Mouse (Mus musculus): ENCODE data around the gene Frzb. TPM values are rescaled to one million over a fixed set of nuclear protein-coding genes. Genes with fewer than 3 reads are reported as not detected.

The Frzb gene
- polyA plus RNA-seq (2017; shearing (Covaris generic)), result not detected

DNA sequence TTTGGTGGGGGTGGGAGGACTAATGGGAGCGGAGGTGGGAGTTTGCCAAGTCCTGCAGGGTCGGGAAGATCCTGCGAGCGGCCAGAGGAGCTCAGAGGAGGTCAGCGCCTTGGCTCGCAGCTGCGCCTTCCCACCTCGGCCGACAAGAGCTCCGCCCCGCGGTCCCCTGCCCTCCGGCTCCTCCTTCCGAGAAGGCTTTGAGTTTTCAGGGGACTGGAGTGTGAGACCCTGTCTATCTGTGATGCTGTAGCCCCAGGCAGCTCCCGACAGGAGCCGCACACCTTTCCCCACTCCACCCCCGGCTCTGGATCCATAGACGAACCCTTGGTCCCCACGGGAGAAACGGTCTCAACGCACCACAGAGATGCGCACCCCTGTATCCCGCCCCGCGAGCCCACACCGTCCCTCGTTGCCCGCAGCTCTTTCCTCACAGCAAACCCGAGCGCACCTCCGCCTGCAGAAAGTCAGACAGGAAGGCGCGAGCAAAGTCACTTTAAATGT is at the start of gene Frzb:
Frzb (minus strand) TSS at position 335 of the 501 bp plus-strand sequence.

Other genes with a start within 250 kb of the Frzb start
- not detected for gene Prdx6b, start 155.2 kb downstream of the Frzb start, polyA plus RNA-seq (2017; shearing (Covaris generic))
- 67.6 TPM for gene Dnajc10, start 132.2 kb downstream of the Frzb start, polyA plus RNA-seq (2017; shearing (Covaris generic))
- gene Nckap1, start 133.8 kb upstream of the Frzb start, polyA plus RNA-seq (2017; shearing (Covaris generic)), result 2.1 TPM
- gene Dusp19, start 169.4 kb upstream of the Frzb start, polyA plus RNA-seq (2017; shearing (Covaris generic)), result 20.9 TPM
- gene Nup35, start 169.6 kb upstream of the Frzb start, polyA plus RNA-seq (2017; shearing (Covaris generic)), result 40.3 TPM

All from inflammation-experienced regulatory T-cells, adult 16 weeks (primary cell).